Mouse (Mus musculus) cortical plate, adult 2 months (tissue): ENCODE data around the gene Acpp.

Experiments
- CTCF ChIP-seq: fragments of 200-500 bp; IDR thresholded peaks from 2 replicates; pipeline ENCODE4 v1.5.1; 2011; ENCODE audit warnings: mild to moderate bottlenecking, control low read depth, low read length; ENCODE audit not compliant: insufficient read depth; ENCODE audit errors: extremely low read depth
- POLR2A ChIP-seq: fragments of 200-500 bp; IDR thresholded peaks from 2 replicates; pipeline ENCODE4 v1.6.1; 2011; ENCODE audit warnings: mild to moderate bottlenecking, low read length, control low read depth; ENCODE audit not compliant: insufficient read depth; ENCODE audit errors: extremely low read depth

- no peak for TF ChIP-seq POLR2A
- no peak for TF ChIP-seq CTCF
Observed at GRCm38 (mm10) chr9:104382571-104383170, 45.1 kb upstream of the Acpp start.
